Mouse (Mus musculus) midbrain, embryonic 15.5 days (tissue): ENCODE measurements around the gene Itk. TPM values are rescaled to one million over a fixed set of nuclear protein-coding genes. Genes with fewer than 3 reads are reported as not detected.

Experiments used
- ATAC-seq: fragments of 200-750 bp; cut with Nextera tagmentation; replicated peaks from 2 replicates; pipeline ENCODE4 v1.8.0; 2017; ENCODE audit warnings: moderate TSS enrichment
- H3K27ac ChIP-seq: fragments of 300-500 bp; sonication (generic); 2 replicates; pipeline ENCODE4 v1.5.1; 2015; ENCODE audit warnings: mild to moderate bottlenecking, inconsistent platforms
- H3K27me3 ChIP-seq: fragments of 300-500 bp; sonication (generic); replicated peaks from 2 replicates; pipeline ENCODE4 v1.6.1; 2015; ENCODE audit warnings: inconsistent platforms
- H3K36me3 ChIP-seq: fragments of 300-500 bp; sonication (generic); replicated peaks from 2 replicates; pipeline ENCODE4 v1.6.1; 2015; ENCODE audit warnings: inconsistent platforms
- H3K4me1 ChIP-seq: fragments of 300-500 bp; sonication (generic); 2 replicates; pipeline ENCODE4 v1.6.1; 2015; ENCODE audit warnings: inconsistent platforms
- H3K4me2 ChIP-seq: fragments of 300-500 bp; sonication (generic); 2 replicates; pipeline ENCODE4 v1.6.1; 2015; ENCODE audit warnings: inconsistent platforms, mild to moderate bottlenecking, moderate library complexity
- H3K4me3 ChIP-seq: fragments of 300-500 bp; sonication (generic); 2 replicates; pipeline ENCODE4 v1.5.1; 2015; ENCODE audit warnings: mild to moderate bottlenecking, inconsistent platforms
- H3K9ac ChIP-seq: fragments of 300-500 bp; sonication (generic); 2 replicates; pipeline ENCODE4 v1.6.1; 2015; ENCODE audit warnings: mild to moderate bottlenecking, inconsistent platforms
- H3K9me3 ChIP-seq: fragments of 300-500 bp; sonication (generic); 2 replicates; pipeline ENCODE4 v1.6.1; 2016; ENCODE audit warnings: inconsistent platforms
- WGBS: fragments of 180-500 bp; shearing (Covaris S2); methylation state at CpG from one replicate; pipeline ENCODE4 v1.1.7; 2015; ENCODE audit warnings: mixed read lengths; 5-methylcytosine and 5-hydroxymethylcytosine counted together
- polyA plus RNA-seq: library from polyadenylated mRNA; unstranded; fragments of >200 nt; fragmentation: Nextera tagmentation; extraction: Ambion mirVana; gene quantifications from 2 replicates; pipeline ENCODE4 v1.2.1, GENCODE M21; 2015

Itk gene
- polyA plus RNA-seq, 1 experiment from 2014 or later: not detected

DNA sequence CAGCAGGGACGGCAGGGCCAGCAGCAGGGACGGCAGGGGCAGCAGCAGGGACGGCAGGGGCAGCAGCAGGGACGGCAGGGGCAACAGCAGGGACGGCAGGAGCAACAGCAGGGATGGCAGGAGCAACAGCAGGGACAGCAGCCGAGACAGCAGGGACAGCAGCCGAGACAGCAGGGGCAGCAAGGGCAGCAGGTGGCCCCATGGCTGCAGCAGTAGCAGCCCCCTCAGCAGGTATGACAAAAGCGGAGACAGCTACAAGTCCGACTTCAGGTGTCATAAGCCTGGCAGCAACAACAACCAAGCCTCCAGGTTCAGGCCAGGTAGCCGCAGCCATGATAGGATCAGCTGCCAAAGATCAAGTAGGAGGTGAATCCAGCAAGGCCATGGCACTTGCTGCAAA is 17.4 kb upstream of the Itk start:
- no peak overlapping the region for H3K4me2 ChIP-seq
- H3K27ac ChIP-seq: no peak overlapping the region
- no peak overlapping the region for H3K4me3 ChIP-seq
- no peak overlapping the region for H3K9ac ChIP-seq
- H3K36me3 ChIP-seq: no peaks in the 10 kb centered on the region
- no peaks in the 10 kb centered on the region for H3K4me1 ChIP-seq
- no peak for ATAC-seq
- WGBS: 38% methylated on average over 10 of the region's 10 CpGs
- no peaks in the 10 kb centered on the region for H3K27me3 ChIP-seq
- no peaks in the 10 kb centered on the region for H3K9me3 ChIP-seq

DNA sequence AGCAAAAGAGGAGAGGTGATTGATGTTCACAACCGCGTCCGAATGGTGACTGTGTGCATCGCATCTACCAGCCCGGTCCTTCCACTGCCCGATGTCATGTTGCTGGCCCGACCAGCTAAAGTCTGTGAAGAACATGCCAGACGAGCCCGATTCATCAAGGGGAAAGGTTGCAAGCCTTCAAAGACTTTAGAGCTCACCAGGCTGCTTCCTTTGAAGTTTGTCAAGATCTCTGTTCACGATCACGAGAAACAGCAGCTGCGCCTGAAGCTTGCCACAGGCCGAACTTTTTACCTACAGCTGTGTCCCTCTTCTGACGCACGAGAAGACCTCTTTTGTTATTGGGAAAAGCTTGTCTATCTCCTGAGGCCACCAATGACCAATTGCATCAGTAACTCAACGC is 15.7 kb upstream of the Itk start:
- ATAC-seq: no peak
- Histone ChIP-seq H3K9ac (no peak overlapping the region), H3K9me3 (no peaks in the 10 kb centered on the region), H3K36me3 (no peaks in the 10 kb centered on the region), H3K27ac (no peak overlapping the region), H3K4me2 (no peak overlapping the region), H3K27me3 (no peaks in the 10 kb centered on the region), H3K4me1 (no peaks in the 10 kb centered on the region), H3K4me3 (no peak overlapping the region)
- 80% methylated on average over 16 of the region's 16 CpGs for WGBS

DNA sequence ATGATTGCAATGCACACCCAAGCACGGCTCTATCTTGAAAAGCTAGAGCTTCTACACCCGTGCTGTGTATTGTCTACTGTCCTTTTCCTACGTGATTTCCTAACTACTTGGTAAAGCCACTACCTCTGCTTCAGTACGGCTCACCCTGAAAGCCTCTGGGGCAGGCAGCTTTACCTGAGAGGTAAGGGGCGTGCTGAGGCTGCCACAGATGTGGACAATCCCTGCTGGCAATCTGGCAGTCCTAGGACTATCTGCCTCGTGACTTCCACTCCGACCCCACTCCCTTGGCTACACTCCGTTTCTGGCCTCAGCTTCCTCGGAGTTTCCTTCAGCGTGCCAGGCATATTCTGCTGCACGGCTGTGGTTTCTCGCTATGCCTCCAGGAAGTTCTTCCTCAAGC is 12.2 kb upstream of the Itk start:
- Histone ChIP-seq H3K4me1 (no peaks in the 10 kb centered on the region), H3K9ac (no peak overlapping the region), H3K36me3 (no peaks in the 10 kb centered on the region), H3K27me3 (no peaks in the 10 kb centered on the region), H3K4me2 (no peak overlapping the region), H3K4me3 (no peak overlapping the region), H3K27ac (no peak overlapping the region), H3K9me3 (no peaks in the 10 kb centered on the region)
- no peak for ATAC-seq
- WGBS: 86% methylated on average over 12 of the region's 12 CpGs

DNA sequence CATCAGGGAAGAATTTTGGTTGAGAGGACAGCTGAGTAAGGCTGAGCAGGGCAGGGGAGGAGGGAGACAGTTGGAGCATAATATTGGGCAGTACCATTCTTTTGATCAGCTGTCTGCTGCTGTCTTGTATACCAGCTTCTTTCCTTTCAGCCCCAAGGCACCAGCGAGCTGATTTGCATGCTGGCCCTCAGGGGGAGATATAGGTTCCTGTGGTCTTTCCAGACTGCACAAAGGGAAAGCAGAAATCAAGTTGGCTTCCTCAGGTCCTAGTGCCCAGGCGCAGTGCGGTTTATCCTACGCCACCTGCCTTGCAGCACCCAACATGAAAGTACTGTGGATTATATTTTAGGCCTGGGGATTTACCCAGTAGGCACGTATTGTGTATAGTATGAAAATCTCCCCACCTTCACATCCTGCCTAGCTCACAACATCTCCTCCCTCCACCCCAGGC is 9.6 kb upstream of the Itk start:
- Histone ChIP-seq H3K4me2 (no peak overlapping the region), H3K9ac (no peak overlapping the region), H3K4me1 (no peaks in the 10 kb centered on the region), H3K4me3 (no peak overlapping the region), H3K9me3 (no peaks in the 10 kb centered on the region), H3K27ac (no peak overlapping the region), H3K27me3 (no peaks in the 10 kb centered on the region), H3K36me3 (no peaks in the 10 kb centered on the region)
- no peak for ATAC-seq
- WGBS: 62% methylated on average over 5 of the region's 5 CpGs

- H3K27ac ChIP-seq: no peak overlapping the region
- no peak overlapping the region for H3K4me3 ChIP-seq
- WGBS: 88% methylated on average over 4 of the region's 4 CpGs
- no peaks in the 10 kb centered on the region for H3K36me3 ChIP-seq
- no peak overlapping the region for H3K4me2 ChIP-seq
- H3K4me1 ChIP-seq: no peaks in the 10 kb centered on the region
- H3K27me3 ChIP-seq: no peaks in the 10 kb centered on the region
- ATAC-seq: no peak
- no peak overlapping the region for H3K9ac ChIP-seq
- H3K9me3 ChIP-seq: no peaks in the 10 kb centered on the region
Observed at GRCm38 (mm10) chr11:46398473-46398872, 9.2 kb upstream of the Itk start.

DNA sequence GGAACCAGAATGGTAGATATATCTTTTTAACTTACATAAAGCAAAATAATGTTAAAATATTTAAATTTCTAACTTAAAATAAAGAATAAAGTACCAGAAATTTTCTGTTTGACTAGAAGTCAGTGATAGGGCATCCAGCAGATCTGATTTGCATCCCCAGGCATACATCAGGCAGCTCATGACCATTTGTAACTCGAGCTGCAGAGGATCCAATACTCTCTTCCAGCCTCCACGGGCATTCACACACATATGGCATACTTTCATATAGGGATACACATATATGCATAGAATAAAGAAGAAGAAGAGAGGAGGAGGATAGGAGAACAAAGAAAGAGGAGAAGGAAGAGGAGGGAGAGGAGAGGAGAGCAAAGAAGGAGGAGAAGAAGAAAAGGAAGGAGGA is 8.6 kb upstream of the Itk start:
- no peaks in the 10 kb centered on the region for H3K9me3 ChIP-seq
- ATAC-seq: no peak
- H3K4me3 ChIP-seq: no peak overlapping the region
- H3K27me3 ChIP-seq: no peaks in the 10 kb centered on the region
- H3K4me1 ChIP-seq: no peaks in the 10 kb centered on the region
- WGBS: 50% methylated on average over 2 of the region's 2 CpGs
- H3K36me3 ChIP-seq: no peaks in the 10 kb centered on the region
- no peak overlapping the region for H3K27ac ChIP-seq
- H3K4me2 ChIP-seq: no peak overlapping the region
- H3K9ac ChIP-seq: no peak overlapping the region

DNA sequence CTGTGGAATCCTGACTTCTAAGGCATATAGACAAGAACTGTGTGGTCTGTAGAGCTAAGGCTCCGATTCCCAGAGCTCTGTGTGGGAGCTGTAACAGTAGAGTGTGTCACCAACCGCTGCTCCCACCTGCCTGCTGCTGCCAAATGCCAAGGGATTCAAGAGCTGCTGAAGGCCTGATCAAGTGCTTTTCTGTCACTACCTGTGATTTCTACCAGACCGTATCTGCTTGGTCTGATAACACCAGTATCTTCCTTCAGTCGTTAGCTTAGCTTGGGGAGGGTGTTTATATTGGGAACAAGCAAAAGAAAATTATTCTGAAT is 7.5 kb upstream of the Itk start:
- H3K9me3 ChIP-seq: no peaks in the 10 kb centered on the region
- no peak overlapping the region for H3K9ac ChIP-seq
- WGBS: 90% methylated on average over 4 of the region's 4 CpGs
- no peaks in the 10 kb centered on the region for H3K4me1 ChIP-seq
- no peaks in the 10 kb centered on the region for H3K36me3 ChIP-seq
- H3K27ac ChIP-seq: no peak overlapping the region
- no peaks in the 10 kb centered on the region for H3K27me3 ChIP-seq
- H3K4me3 ChIP-seq: no peak overlapping the region
- ATAC-seq: no peak
- H3K4me2 ChIP-seq: no peak overlapping the region

GRCm38 (mm10) chr11:46396167-46396859 is 7.0 kb upstream of the Itk start, which contains the start of gene Fam71b:
Gene Fam71b (plus strand): TSS chr11:46396559.
- H3K27ac ChIP-seq: no peak within 1 kb of the TSS
- no peak within 1 kb of the TSS for H3K4me3 ChIP-seq
- H3K9me3 ChIP-seq: no peaks in the 10 kb centered on the region
- H3K9ac ChIP-seq: no peak within 1 kb of the TSS
- 81% methylated on average over 13 of the region's 13 CpGs for WGBS
- no peaks in the 10 kb centered on the region for H3K36me3 ChIP-seq
- H3K4me1 ChIP-seq: no peaks in the 10 kb centered on the region
- ATAC-seq: no peak
- H3K4me2 ChIP-seq: no peak within 1 kb of the TSS
- H3K27me3 ChIP-seq: no peaks in the 10 kb centered on the region

- no peaks in the 10 kb centered on the region for H3K36me3 ChIP-seq
- WGBS: 95% methylated on average over 2 of the region's 2 CpGs
- ATAC-seq: no peak
Observed at GRCm38 (mm10) chr11:46395698-46396097, 6.4 kb upstream of the Itk start.

GRCm38 (mm10) chr11:46395088-46395487 is 5.8 kb upstream of the Itk start:
- H3K36me3 ChIP-seq: no peaks in the 10 kb centered on the region
- no peak overlapping the region for H3K4me2 ChIP-seq
- H3K27me3 ChIP-seq: no peaks in the 10 kb centered on the region
- H3K4me1 ChIP-seq: no peaks in the 10 kb centered on the region
- H3K4me3 ChIP-seq: no peak overlapping the region
- no peak for ATAC-seq
- no peak overlapping the region for H3K27ac ChIP-seq
- H3K9ac ChIP-seq: no peak overlapping the region
- 87% methylated on average over 2 of the region's 2 CpGs for WGBS
- no peaks in the 10 kb centered on the region for H3K9me3 ChIP-seq

More at GRCm38 (mm10) chr11:46395698-46396097, 6.4 kb upstream of the Itk start:
- no peak overlapping the region for H3K4me2 ChIP-seq
- no peaks in the 10 kb centered on the region for H3K27me3 ChIP-seq
- H3K27ac ChIP-seq: no peak overlapping the region
- no peaks in the 10 kb centered on the region for H3K9me3 ChIP-seq
- no peak overlapping the region for H3K4me3 ChIP-seq
- no peak overlapping the region for H3K9ac ChIP-seq
- no peaks in the 10 kb centered on the region for H3K4me1 ChIP-seq

DNA sequence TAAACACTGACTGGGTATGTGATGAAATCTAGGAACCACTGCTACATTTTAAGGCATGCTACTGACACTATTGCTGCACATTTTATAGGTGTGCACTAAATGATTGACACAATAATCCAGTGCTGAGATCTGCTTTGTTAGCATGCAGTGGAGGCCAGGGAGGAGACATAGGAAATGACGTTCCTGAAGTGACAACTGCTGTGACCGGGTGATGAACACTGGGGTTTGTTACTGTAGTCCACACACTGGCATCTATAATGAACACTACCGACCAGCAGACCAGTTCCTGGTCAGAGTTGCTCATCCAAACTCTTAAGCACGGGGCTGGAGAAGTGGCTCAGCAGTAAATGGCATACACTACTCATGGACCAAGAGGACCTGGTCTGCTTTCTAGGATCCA is 4.1 kb upstream of the Itk start:
- Histone ChIP-seq H3K4me3 (no peak overlapping the region), H3K4me2 (no peak overlapping the region), H3K9ac (no peak overlapping the region), H3K9me3 (no peaks in the 10 kb centered on the region), H3K36me3 (no peaks in the 10 kb centered on the region), H3K27ac (no peak overlapping the region), H3K27me3 (no peaks in the 10 kb centered on the region), H3K4me1 (no peaks in the 10 kb centered on the region)
- WGBS: 77% methylated on average over 4 of the region's 4 CpGs
- ATAC-seq: no peak

GRCm38 (mm10) chr11:46392890-46393289 is 3.6 kb upstream of the Itk start:
- Histone ChIP-seq H3K4me2 (no peak overlapping the region), H3K27ac (no peak overlapping the region), H3K4me3 (no peak overlapping the region), H3K9ac (no peak overlapping the region), H3K27me3 (no peaks in the 10 kb centered on the region), H3K36me3 (no peaks in the 10 kb centered on the region), H3K9me3 (no peaks in the 10 kb centered on the region), H3K4me1 (no peaks in the 10 kb centered on the region)
- 89% methylated on average over 7 of the region's 7 CpGs for WGBS
- ATAC-seq: no peak

- WGBS: 57% methylated on average over 3 of the region's 3 CpGs
Observed at GRCm38 (mm10) chr11:46390621-46391020, 1.3 kb upstream of the Itk start.

More at GRCm38 (mm10) chr11:46390621-46391020, 1.3 kb upstream of the Itk start:
- no peaks in the 10 kb centered on the region for H3K9me3 ChIP-seq
- H3K4me1 ChIP-seq: no peaks in the 10 kb centered on the region
- no peak overlapping the region for H3K27ac ChIP-seq
- H3K9ac ChIP-seq: no peak overlapping the region
- no peak for ATAC-seq
- H3K36me3 ChIP-seq: no peaks in the 10 kb centered on the region
- H3K27me3 ChIP-seq: no peaks in the 10 kb centered on the region
- no peak overlapping the region for H3K4me2 ChIP-seq
- H3K4me3 ChIP-seq: no peak overlapping the region
